Mouse (Mus musculus) layer of hippocampus, adult 8-10 months (tissue): ENCODE measurements around the gene Dapk3. TPM values are rescaled to one million over a fixed set of nuclear protein-coding genes. Genes with fewer than 3 reads are reported as not detected.

Experiments used
- DNase-seq, 2 experiments: peaks; one replicate each; pipeline ENCODE4 v3.0.0; 2022; ENCODE audit warnings: low spot score in 2 of 2
- total RNA-seq, 4 experiments: library from RNA; stranded (reverse); gene quantifications; 2 replicates each; pipeline ENCODE4 v1.2.4; 2022

Gene Dapk3
- 10 to 100 TPM; 57.1 to 69.8 (median 65.7) TPM for total RNA-seq

- DNase-seq: peak; percentile 99
Observed at GRCm38 (mm10) chr10:81182336-81183333, at the start of gene Dapk3. Gene Dapk3, plus strand, starts transcription at chr10:81183005.

- DNase-seq: no peak
Observed at GRCm38 (mm10) chr10:81134181-81134587, 48.6 kb upstream of the Dapk3 start.

GRCm38 (mm10) chr10:81134966-81135681 lies 47.7 kb upstream of the Dapk3 start, which contains the start of gene Zbtb7a:
Gene Zbtb7a, plus strand, starts transcription at chr10:81135220.
- peak in 1 of 2 experiments; percentile 42 for DNase-seq

GRCm38 (mm10) chr10:81135831-81136705 lies 46.7 kb upstream of the Dapk3 start:
- peak in 1 of 2 experiments; percentile 48 for DNase-seq

- peak; percentile 74 to 76 for DNase-seq
Observed at GRCm38 (mm10) chr10:81136706-81137231, 46.0 kb upstream of the Dapk3 start.

GRCm38 (mm10) chr10:81137252-81138130 lies 45.3 kb upstream of the Dapk3 start:
- peak; percentile 99 to 100 for DNase-seq

- DNase-seq: no peak
Observed at GRCm38 (mm10) chr10:81138131-81138782, 44.5 kb upstream of the Dapk3 start.

- no peak for DNase-seq
Observed at GRCm38 (mm10) chr10:81138821-81139528, 43.8 kb upstream of the Dapk3 start.

GRCm38 (mm10) chr10:81139529-81139846 lies 43.3 kb upstream of the Dapk3 start:
- no peak for DNase-seq

- no peak for DNase-seq
Observed at GRCm38 (mm10) chr10:81140005-81140404, 42.8 kb upstream of the Dapk3 start.

- DNase-seq: no peak
Observed at GRCm38 (mm10) chr10:81140717-81141454, 41.9 kb upstream of the Dapk3 start.

GRCm38 (mm10) chr10:81141455-81142210 lies 41.2 kb upstream of the Dapk3 start:
- no peak for DNase-seq

- DNase-seq: no peak
Observed at GRCm38 (mm10) chr10:81142551-81142981, 40.2 kb upstream of the Dapk3 start.

- DNase-seq: no peak
Observed at GRCm38 (mm10) chr10:81143157-81143633, 39.6 kb upstream of the Dapk3 start.

- DNase-seq: no peak
Observed at GRCm38 (mm10) chr10:81143845-81144437, 38.9 kb upstream of the Dapk3 start.

- DNase-seq: no peak
Observed at GRCm38 (mm10) chr10:81144667-81145066, 38.1 kb upstream of the Dapk3 start.

- DNase-seq: no peak
Observed at GRCm38 (mm10) chr10:81145307-81145706, 37.5 kb upstream of the Dapk3 start.
